Mouse (Mus musculus): Measurements from ENCODE around the gene Gpatch3. TPM values are rescaled to one million over a fixed set of nuclear protein-coding genes. Genes with fewer than 3 reads are reported as not detected.

Gpatch3 gene
- polyA plus RNA-seq, 1 experiment from 2014 or later, result 5.5 TPM

GRCm38 (mm10) chr4:133553448-133554330, 20.9 kb upstream of the Gpatch3 start:
- H3K36me3 ChIP-seq (ENCODE audit: control insufficient read depth, insufficient read depth, low read length), result no peaks in the 10 kb centered on the region
- H3K27ac ChIP-seq (ENCODE audit: low read length), result peak overlapping the region; percentile 83
- H3K4me1 ChIP-seq (ENCODE audit: control insufficient read depth, insufficient read depth, low read length), result peaks cover 13% of the 10 kb centered on the region
- WGBS, result 62% methylated on average over 19 of the region's 19 CpGs
- ATAC-seq, result peak; percentile 28
- H3K4me3 ChIP-seq (ENCODE audit: low read length), result peak overlapping the region; percentile 35
- no peaks in the 10 kb centered on the region for H3K27me3 ChIP-seq (replicated peaks; ENCODE audit: control insufficient read depth, insufficient read depth, low read length)
- H3K9ac ChIP-seq (ENCODE audit: low read depth, low read length), result peak overlapping the region; percentile 60
- peak overlapping the region; percentile 37 for H3K4me2 ChIP-seq (ENCODE audit: low read depth, low read length)
- 0 out of 2 replicates have a peak, but pooled peaks cover 2% of the 10 kb centered on the region for H3K9me3 ChIP-seq (ENCODE audit: control insufficient read depth, low read length)

GRCm38 (mm10) chr4:133557041-133557717, 17.4 kb upstream of the Gpatch3 start:
- peak; percentile 66 for ATAC-seq
- Histone ChIP-seq H3K9ac (ENCODE audit: low read depth, low read length) (peak overlapping the region; percentile 19; the same call in 1 of the 2 replicates), H3K4me2 (ENCODE audit: low read depth, low read length) (0 out of 2 replicates have a peak overlapping the region, but pooled peaks have one; percentile 22)

GRCm38 (mm10) chr4:133559846-133560245, 14.7 kb upstream of the Gpatch3 start:
- H3K4me2 ChIP-seq (ENCODE audit: low read depth, low read length), result no peak overlapping the region
- H3K27ac ChIP-seq (ENCODE audit: low read length), result no peak overlapping the region
- peaks cover 4% of the 10 kb centered on the region; the same call in 1 of the 2 replicates for H3K4me1 ChIP-seq (ENCODE audit: control insufficient read depth, insufficient read depth, low read length)
- H3K4me3 ChIP-seq (ENCODE audit: low read length), result no peak overlapping the region
- 75% methylated on average over 4 of the region's 4 CpGs for WGBS
- H3K9ac ChIP-seq (ENCODE audit: low read depth, low read length), result no peak overlapping the region
- no peaks in the 10 kb centered on the region for H3K36me3 ChIP-seq (ENCODE audit: control insufficient read depth, insufficient read depth, low read length)
- no peak for ATAC-seq
- no peaks in the 10 kb centered on the region for H3K9me3 ChIP-seq (ENCODE audit: control insufficient read depth, low read length)
- no peaks in the 10 kb centered on the region for H3K27me3 ChIP-seq (replicated peaks; ENCODE audit: control insufficient read depth, insufficient read depth, low read length)

More at GRCm38 (mm10) chr4:133557041-133557717, 17.4 kb upstream of the Gpatch3 start:
- H3K27ac ChIP-seq (ENCODE audit: low read length), result no peak overlapping the region
- H3K27me3 ChIP-seq (replicated peaks; ENCODE audit: control insufficient read depth, insufficient read depth, low read length), result no peaks in the 10 kb centered on the region
- no peaks in the 10 kb centered on the region for H3K9me3 ChIP-seq (ENCODE audit: control insufficient read depth, low read length)
- peaks cover 13% of the 10 kb centered on the region for H3K4me1 ChIP-seq (ENCODE audit: control insufficient read depth, insufficient read depth, low read length)
- WGBS, result 25% methylated on average over 10 of the region's 10 CpGs
- H3K36me3 ChIP-seq (ENCODE audit: control insufficient read depth, insufficient read depth, low read length), result no peaks in the 10 kb centered on the region
- no peak overlapping the region for H3K4me3 ChIP-seq (ENCODE audit: low read length)

GRCm38 (mm10) chr4:133561622-133562021, 12.9 kb upstream of the Gpatch3 start:
- Histone ChIP-seq H3K4me3 (ENCODE audit: low read length) (no peak overlapping the region), H3K9me3 (ENCODE audit: control insufficient read depth, low read length) (no peaks in the 10 kb centered on the region), H3K27me3 (replicated peaks; ENCODE audit: control insufficient read depth, insufficient read depth, low read length) (no peaks in the 10 kb centered on the region), H3K4me2 (ENCODE audit: low read depth, low read length) (no peak overlapping the region), H3K27ac (ENCODE audit: low read length) (no peak overlapping the region), H3K4me1 (ENCODE audit: control insufficient read depth, insufficient read depth, low read length) (peaks cover 4% of the 10 kb centered on the region; the same call in 1 of the 2 replicates), H3K9ac (ENCODE audit: low read depth, low read length) (no peak overlapping the region), H3K36me3 (ENCODE audit: control insufficient read depth, insufficient read depth, low read length) (no peaks in the 10 kb centered on the region)
- peak; percentile 31; the same call in 1 of the 2 replicates for ATAC-seq
- WGBS, result 52% methylated on average over 4 of the region's 4 CpGs

DNA sequence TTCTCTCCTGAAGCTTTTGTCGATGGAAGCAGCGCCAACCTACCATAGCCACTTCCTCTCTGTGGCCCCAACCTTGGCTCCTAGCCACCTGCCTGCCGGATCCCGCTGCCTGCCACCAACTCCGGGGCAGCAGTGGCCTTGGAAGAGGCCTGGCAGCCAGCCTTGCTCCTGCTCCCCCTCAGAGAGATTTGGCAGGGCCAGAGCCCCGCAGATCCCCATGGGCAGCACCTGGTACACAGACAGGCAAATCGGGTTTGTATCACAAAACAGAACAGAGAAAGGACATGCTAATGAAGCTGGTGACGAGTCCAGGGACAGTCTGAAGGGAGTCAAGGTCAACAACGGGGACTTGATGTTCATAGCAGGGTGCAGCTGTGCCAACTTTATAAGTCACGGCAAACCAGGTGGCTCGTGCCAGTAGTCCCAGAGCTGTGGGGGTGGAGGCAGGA, 11.4 kb upstream of the Gpatch3 start:
- H3K27me3 ChIP-seq (replicated peaks; ENCODE audit: control insufficient read depth, insufficient read depth, low read length), result no peaks in the 10 kb centered on the region
- peak; percentile 43; the same call in 1 of the 2 replicates for ATAC-seq
- H3K9ac ChIP-seq (ENCODE audit: low read depth, low read length), result no peak overlapping the region
- WGBS, result 73% methylated on average over 11 of the region's 11 CpGs
- no peaks in the 10 kb centered on the region for H3K36me3 ChIP-seq (ENCODE audit: control insufficient read depth, insufficient read depth, low read length)
- no peak overlapping the region for H3K27ac ChIP-seq (ENCODE audit: low read length)
- peaks cover 3% of the 10 kb centered on the region; the same call in 1 of the 2 replicates for H3K4me1 ChIP-seq (ENCODE audit: control insufficient read depth, insufficient read depth, low read length)
- H3K4me3 ChIP-seq (ENCODE audit: low read length), result no peak overlapping the region
- H3K4me2 ChIP-seq (ENCODE audit: low read depth, low read length), result no peak overlapping the region
- H3K9me3 ChIP-seq (ENCODE audit: control insufficient read depth, low read length), result no peaks in the 10 kb centered on the region

DNA sequence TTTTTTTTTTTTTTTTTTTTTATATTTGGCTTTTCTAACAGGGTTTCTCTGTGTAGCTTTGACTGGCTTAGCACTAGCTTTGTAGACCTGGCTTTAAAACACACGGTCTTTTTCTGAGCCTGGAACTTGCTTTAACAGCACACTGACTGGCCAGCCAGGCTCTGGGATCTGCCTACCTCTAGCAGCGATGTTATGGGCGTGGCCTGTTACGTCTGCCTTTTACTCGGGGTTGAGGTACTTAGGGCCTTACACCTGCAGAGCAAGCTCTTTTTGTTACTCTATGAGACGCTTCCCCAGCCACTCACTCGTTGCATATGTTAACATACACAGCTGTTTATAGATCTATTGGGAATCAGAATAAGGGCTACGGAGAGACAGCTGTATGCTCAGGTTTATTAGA, 7.3 kb upstream of the Gpatch3 start:
- 26% methylated on average over 8 of the region's 8 CpGs for WGBS
- no peak for ATAC-seq
- peaks cover 3% of the 10 kb centered on the region; the same call in 1 of the 2 replicates for H3K4me1 ChIP-seq (ENCODE audit: control insufficient read depth, insufficient read depth, low read length)

GRCm38 (mm10) chr4:133569291-133570065, 5.1 kb upstream of the Gpatch3 start:
- H3K4me3 ChIP-seq (ENCODE audit: low read length), result no peak overlapping the region
- H3K4me2 ChIP-seq (ENCODE audit: low read depth, low read length), result peak overlapping the region; percentile 30; the same call in 1 of the 2 replicates
- 57% methylated on average over 10 of the region's 10 CpGs for WGBS
- peak; percentile 60 for ATAC-seq
- H3K9ac ChIP-seq (ENCODE audit: low read depth, low read length), result 0 out of 2 replicates have a peak overlapping the region, but pooled peaks have one; percentile 2
- H3K27me3 ChIP-seq (replicated peaks; ENCODE audit: control insufficient read depth, insufficient read depth, low read length), result no peaks in the 10 kb centered on the region
- no peaks in the 10 kb centered on the region for H3K36me3 ChIP-seq (ENCODE audit: control insufficient read depth, insufficient read depth, low read length)
- H3K4me1 ChIP-seq (ENCODE audit: control insufficient read depth, insufficient read depth, low read length), result peaks cover 3% of the 10 kb centered on the region; the same call in 1 of the 2 replicates
- no peaks in the 10 kb centered on the region for H3K9me3 ChIP-seq (ENCODE audit: control insufficient read depth, low read length)
- H3K27ac ChIP-seq (ENCODE audit: low read length), result peak overlapping the region; percentile 78

More for the DNA sequence above, 7.3 kb upstream of the Gpatch3 start:
- H3K4me3 ChIP-seq (ENCODE audit: low read length), result no peak overlapping the region
- no peaks in the 10 kb centered on the region for H3K9me3 ChIP-seq (ENCODE audit: control insufficient read depth, low read length)
- H3K4me2 ChIP-seq (ENCODE audit: low read depth, low read length), result no peak overlapping the region
- no peak overlapping the region for H3K9ac ChIP-seq (ENCODE audit: low read depth, low read length)
- H3K27ac ChIP-seq (ENCODE audit: low read length), result no peak overlapping the region
- H3K27me3 ChIP-seq (replicated peaks; ENCODE audit: control insufficient read depth, insufficient read depth, low read length), result no peaks in the 10 kb centered on the region
- H3K36me3 ChIP-seq (ENCODE audit: control insufficient read depth, insufficient read depth, low read length), result no peaks in the 10 kb centered on the region

GRCm38 (mm10) chr4:133570066-133570466, 4.5 kb upstream of the Gpatch3 start:
- Histone ChIP-seq H3K9me3 (ENCODE audit: control insufficient read depth, low read length) (no peaks in the 10 kb centered on the region), H3K4me1 (ENCODE audit: control insufficient read depth, insufficient read depth, low read length) (peaks cover 3% of the 10 kb centered on the region; the same call in 1 of the 2 replicates), H3K27me3 (replicated peaks; ENCODE audit: control insufficient read depth, insufficient read depth, low read length) (no peaks in the 10 kb centered on the region), H3K36me3 (ENCODE audit: control insufficient read depth, insufficient read depth, low read length) (no peaks in the 10 kb centered on the region), H3K4me2 (ENCODE audit: low read depth, low read length) (peak overlapping the region; percentile 30), H3K4me3 (ENCODE audit: low read length) (no peak overlapping the region), H3K27ac (ENCODE audit: low read length) (peak overlapping the region; percentile 78), H3K9ac (ENCODE audit: low read depth, low read length) (0 out of 2 replicates have a peak overlapping the region, but pooled peaks have one; percentile 2)
- peak; percentile 64 for ATAC-seq
- WGBS, result 38% methylated on average over 10 of the region's 10 CpGs

Data from intestine, embryonic 16.5 days (tissue).